9 mouse cellular contexts compared by ENCODE assay signal in the genomic region with DNA sequence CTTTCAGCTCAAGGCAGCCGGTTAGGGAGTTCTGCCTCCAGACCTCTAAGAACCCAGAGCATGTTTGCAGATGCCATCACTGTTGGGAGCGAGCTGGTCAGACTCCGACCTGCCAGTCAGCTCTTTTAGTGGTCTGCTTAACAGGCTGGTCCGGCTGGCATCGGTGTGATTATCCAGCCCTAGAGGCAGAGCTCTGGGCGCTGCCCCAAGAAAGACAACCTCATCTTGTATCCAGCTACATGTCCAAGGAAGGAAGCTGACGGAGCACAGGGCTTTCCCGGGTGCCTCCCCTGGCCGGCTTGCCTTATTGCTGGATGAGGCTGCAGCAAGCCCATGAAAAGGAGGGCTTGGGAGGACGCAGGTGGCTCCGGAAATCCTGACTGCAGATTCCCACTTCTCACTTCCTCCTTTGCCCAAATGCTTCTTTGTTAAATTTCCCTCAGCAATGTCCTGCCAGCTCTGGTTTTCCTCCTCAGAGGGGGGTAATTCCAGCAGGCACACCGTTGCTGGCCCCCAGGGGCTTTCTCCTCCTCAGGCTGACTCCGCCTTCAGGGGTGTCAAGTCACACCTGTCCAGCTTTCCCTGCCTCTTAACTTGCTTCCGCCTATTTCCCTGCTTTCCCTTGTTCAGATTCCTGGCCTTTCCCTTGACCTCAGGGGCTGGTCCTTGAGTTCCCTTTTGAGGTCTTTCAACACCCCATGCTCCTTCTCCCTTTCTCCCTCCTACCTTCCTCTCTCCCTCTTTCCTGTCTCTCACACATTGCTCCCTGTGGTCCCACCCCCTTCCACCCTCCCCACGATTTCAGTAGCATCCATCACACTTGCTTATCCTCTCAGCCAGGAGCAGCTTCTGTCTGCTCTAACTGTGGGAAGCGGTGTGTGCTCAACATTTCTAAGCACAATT. TPM values are rescaled to one million over a fixed set of nuclear protein-coding genes. Genes with fewer than 3 reads are reported as not detected.
A peak's percentile ranks its signal among the peaks of the same experiment; 100 is the strongest.
DNase-seq lines count a peak whose midpoint lies in the region; ATAC-seq lines count a peak whose summit lies in the region.
"Had no signal": no experiment of that assay in that cellular context is flagged by ENCODE, and none has a peak within 500 bp of the region (broad histone marks: within the 10 kb centered on the region; RNA-seq: fewer than 3 reads in every experiment).

No protein-coding gene starts in this region.

- no peak overlapping the region for H3K4me3 ChIP-seq in neural tube, embryonic 12.5 days
- peak overlapping the region; percentile 4; the same call in 1 of the 2 replicates for H3K4me3 ChIP-seq in forebrain, embryonic 16.5 days (replicated peaks; ENCODE audit: low read length)
- H3K4me3 ChIP-seq in midbrain, embryonic 10.5 days = no peak overlapping the region; the same call in 1 of the 2 replicates

- H3K36me3 ChIP-seq in neural tube, embryonic 12.5 days = no peaks in the 10 kb centered on the region
- no peaks in the 10 kb centered on the region for H3K36me3 ChIP-seq in forebrain, embryonic 16.5 days (ENCODE audit: control insufficient read depth, insufficient read depth)
- H3K36me3 ChIP-seq in midbrain, embryonic 10.5 days = no peaks in the 10 kb centered on the region
- H3K36me3 ChIP-seq: G1E had no signal

- H3K4me1 ChIP-seq in neural tube, embryonic 12.5 days = peaks cover 14% of the 10 kb centered on the region
- peaks cover 14% of the 10 kb centered on the region for H3K4me1 ChIP-seq in forebrain, embryonic 16.5 days (replicated peaks; ENCODE audit: control insufficient read depth, insufficient read depth, low read length)
- H3K4me1 ChIP-seq in midbrain, embryonic 10.5 days = peaks cover 58% of the 10 kb centered on the region

- 27% methylated on average over 16 of the region's 16 CpGs for WGBS in neural tube, embryonic 12.5 days
- WGBS in forebrain, embryonic 16.5 days = 20% methylated on average over 16 of the region's 16 CpGs
- WGBS in midbrain, embryonic 10.5 days = 26% methylated on average over 16 of the region's 16 CpGs

- no peak overlapping the region for H3K9ac ChIP-seq in neural tube, embryonic 12.5 days
- H3K9ac ChIP-seq in forebrain, embryonic 16.5 days (replicated peaks; ENCODE audit: low read depth, low read length) = 0 out of 2 replicates have a peak overlapping the region, but pooled peaks have one; percentile 26

- no peak for DNase-seq in neural tube, embryonic 10.5 days (ENCODE audit: extremely low spot score, low spot score)
- DNase-seq in heart, postnatal 36 days = peak; percentile 70
- DNase-seq in layer of hippocampus, postnatal 14 days (ENCODE audit: low spot score in 2 of 2) = peak; percentile 38 to 45
- DNase-seq in midbrain, embryonic 10.5 days (ENCODE audit: low spot score) = no peak
- peak; percentile 41 for DNase-seq in urinary bladder, postnatal 10 days (ENCODE audit: low spot score)
- DNase-seq in thymus, postnatal 0 days (ENCODE audit: low spot score) = no peak

- intact Hi-C loops in heart, postnatal 36 days (cut with DNase I) = no loop called here

- peak overlapping the region; percentile 31; the same call in 1 of the 2 replicates for H3K4me2 ChIP-seq in neural tube, embryonic 12.5 days (replicated peaks)
- H3K4me2 ChIP-seq in forebrain, embryonic 16.5 days (ENCODE audit: low read length) = peak overlapping the region; percentile 46

- 0 out of 2 replicates have a peak, but pooled peaks have one; percentile 22 for ATAC-seq in neural tube, embryonic 12.5 days (ENCODE audit: low FRiP score, low read depth)
- peak; percentile 49 for ATAC-seq in forebrain, embryonic 16.5 days

- H3K27me3 ChIP-seq in neural tube, embryonic 12.5 days (replicated peaks) = no peaks in the 10 kb centered on the region
- H3K27me3 ChIP-seq in forebrain, embryonic 16.5 days (replicated peaks; ENCODE audit: control insufficient read depth, insufficient read depth, low read length) = no peaks in the 10 kb centered on the region
- H3K27me3 ChIP-seq in midbrain, embryonic 10.5 days (ENCODE audit: low read depth, poor library complexity, severe bottlenecking) = no peaks in the 10 kb centered on the region

- H3K9me3 ChIP-seq in neural tube, embryonic 12.5 days = no peaks in the 10 kb centered on the region
- no peaks in the 10 kb centered on the region for H3K9me3 ChIP-seq in forebrain, embryonic 16.5 days (ENCODE audit: control insufficient read depth, low read length)
- H3K9me3 ChIP-seq in midbrain, embryonic 10.5 days (replicated peaks) = no peaks in the 10 kb centered on the region

- no peak overlapping the region for H3K27ac ChIP-seq in neural tube, embryonic 12.5 days
- no peak overlapping the region for H3K27ac ChIP-seq in forebrain, embryonic 16.5 days (ENCODE audit: low read length)
- H3K27ac ChIP-seq in midbrain, embryonic 10.5 days (replicated peaks) = peak overlapping the region; percentile 63; the same call in 1 of the 2 replicates

RNA-seq across cellular contexts. Expression of a gene that starts 58.7 kb away (rescaled TPM):
- 32.8 and 35.4 TPM in 2 replicates for polyA plus RNA-seq in neural tube, embryonic 12.5 days (2016; fragmentation: Nextera tagmentation; extraction: Ambion mirVana)
- 15.9 and 19.7 TPM in 2 replicates for polyA plus RNA-seq in forebrain, embryonic 16.5 days (2015; fragmentation: Nextera tagmentation; extraction: Ambion mirVana)
- total RNA-seq in heart, postnatal 36 days (2021) = 10 to 100 TPM; 57.1 to 79.8 TPM
- total RNA-seq in layer of hippocampus, postnatal 14 days (2021) = 10 to 100 TPM; 22.5 to 33.7 TPM
- 15.7 and 17.5 TPM in 2 replicates for polyA plus RNA-seq in midbrain, embryonic 10.5 days (2016; fragmentation: Nextera tagmentation; extraction: Ambion mirVana)
- polyA plus RNA-seq in thymus, postnatal 0 days (2015; fragmentation: Nextera tagmentation; extraction: Ambion mirVana) = 6.5 and 7.2 TPM in 2 replicates
- polyA plus RNA-seq: G1E had no signal

Comparison
In these comparisons a context has a peak if more than half of its experiments do, and no peak if none do; other contexts are left out.
1. DNase-seq: peak in heart, postnatal 36 days (2 of 2), layer of hippocampus, postnatal 14 days (2 of 2) and urinary bladder, postnatal 10 days (single experiment); none in neural tube, embryonic 10.5 days (single experiment), midbrain, embryonic 10.5 days (single experiment) and thymus, postnatal 0 days (single experiment).